Mouse (Mus musculus): ENCODE measurements at regions not wholly inside any gene's neighbourhood (a gene's known extent, or its start where the extent isn't known, plus 50 kb on each side); places are given as distances from the start of the nearest gene placed in this dataset.

DNA sequence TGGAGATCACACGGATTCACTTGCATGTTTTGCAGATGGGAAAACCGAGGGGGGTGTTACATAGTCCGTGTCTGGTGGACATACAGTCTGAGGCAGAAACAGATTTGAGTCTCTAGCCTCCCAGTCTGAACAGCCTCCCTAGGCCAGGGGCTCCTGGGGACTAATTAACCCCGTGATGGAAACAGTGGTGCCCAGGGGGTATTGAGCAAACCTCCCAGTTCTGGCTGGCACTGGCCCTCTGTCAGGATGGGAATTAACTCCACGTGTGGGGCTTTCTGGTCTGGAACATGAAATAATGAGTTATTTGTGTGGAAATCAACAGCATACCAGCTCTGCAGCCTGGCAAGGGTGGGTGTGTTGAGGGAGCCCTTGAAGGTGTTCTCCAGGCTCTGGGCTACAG lies 79.9 kb upstream of the Nek6 start:
- Histone ChIP-seq H3K36me3 (replicated peaks) (no peaks in the 10 kb centered on the region), H3K4me3 (ENCODE audit: low read depth, low read length) (no peak overlapping the region), H3K9me3 (replicated peaks) (no peaks in the 10 kb centered on the region; the same call in 1 of the 2 replicates), H3K27me3 (ENCODE audit: insufficient read depth, low read length) (peaks cover 37% of the 10 kb centered on the region), H3K4me1 (ENCODE audit: insufficient read depth, low read depth, low read length) (peaks cover 16% of the 10 kb centered on the region)
- DNase-seq (ENCODE audit: low spot score) = no peak
- no peak for TF ChIP-seq GATA1 (IDR thresholded peaks at IDR 0.05; ENCODE audit: borderline replicate concordance, low read length)
- TF ChIP-seq GATA2 (IDR thresholded peaks at IDR 0.05; ENCODE audit: borderline replicate concordance, low read depth, low read length) = no peak
- no peak for TF ChIP-seq POLR2AphosphoS5 (IDR thresholded peaks at IDR 0.05; ENCODE audit: insufficient replicate concordance, low read depth, low read length)
- TF ChIP-seq CTCF (IDR thresholded peaks at IDR 0.05; ENCODE audit: low read depth, low read length) = no peak
- no peak for TF ChIP-seq TAL1 (conservative IDR thresholded peaks at IDR 0.05; ENCODE audit: low read depth, low read length)
- no peak for ATAC-seq (ENCODE audit: extremely low read depth, insufficient number of reproducible peaks, low FRiP score, poor library complexity, severe bottlenecking)

DNA sequence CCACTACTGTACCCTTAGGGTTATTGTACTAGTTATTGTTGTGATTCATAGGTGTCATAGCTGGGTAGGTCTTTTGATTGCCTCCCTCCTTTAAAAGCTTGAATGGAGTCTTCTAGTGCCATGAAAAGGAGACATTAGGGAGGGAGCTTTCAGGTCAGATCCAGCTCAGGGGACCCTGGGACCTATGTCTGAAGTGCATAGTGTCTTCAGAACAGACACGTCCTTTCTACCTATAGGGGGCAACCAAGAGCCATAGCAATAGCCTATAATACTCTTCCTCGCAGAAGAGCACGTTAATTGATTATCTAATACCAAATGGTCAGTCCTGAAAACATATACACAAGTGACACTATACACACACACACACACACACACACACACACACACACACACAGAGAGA lies 77.7 kb upstream of the Nek6 start:
- DNase-seq (ENCODE audit: low spot score) (no peak), ATAC-seq (ENCODE audit: extremely low read depth, insufficient number of reproducible peaks, low FRiP score, poor library complexity, severe bottlenecking) (no peak)
- Histone ChIP-seq H3K36me3 (replicated peaks) (no peaks in the 10 kb centered on the region), H3K27me3 (ENCODE audit: insufficient read depth, low read length) (peaks cover 29% of the 10 kb centered on the region), H3K4me3 (ENCODE audit: low read depth, low read length) (no peak overlapping the region), H3K9me3 (replicated peaks) (no peaks in the 10 kb centered on the region), H3K4me1 (ENCODE audit: insufficient read depth, low read depth, low read length) (peaks cover 16% of the 10 kb centered on the region)
- TF ChIP-seq GATA1 (IDR thresholded peaks at IDR 0.05; ENCODE audit: borderline replicate concordance, low read length) (no peak), CTCF (IDR thresholded peaks at IDR 0.05; ENCODE audit: low read depth, low read length) (peak; percentile 83)

DNA sequence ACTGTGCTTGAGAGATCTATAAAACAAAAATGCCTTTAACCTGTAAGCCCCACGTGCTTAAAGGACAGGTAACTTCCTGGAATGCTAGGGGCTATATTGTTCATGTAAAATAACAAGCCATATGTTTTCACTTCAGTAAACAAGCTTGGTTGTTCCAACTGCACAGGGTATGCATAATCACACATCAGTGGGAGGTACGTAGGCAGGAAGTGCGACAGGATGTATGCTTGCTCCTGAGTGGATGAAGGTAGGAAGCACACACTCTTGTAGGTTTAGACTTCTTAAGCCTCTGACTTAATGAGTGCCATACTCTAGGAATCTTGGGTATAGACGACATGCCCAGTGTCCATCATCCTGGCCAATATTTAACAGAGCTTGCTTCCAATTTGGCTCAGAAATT lies 74.7 kb upstream of the Nek6 start:
- ATAC-seq (ENCODE audit: extremely low read depth, insufficient number of reproducible peaks, low FRiP score, poor library complexity, severe bottlenecking) = no peak
- Histone ChIP-seq H3K4me1 (ENCODE audit: insufficient read depth, low read depth, low read length) (peaks cover 14% of the 10 kb centered on the region), H3K27me3 (ENCODE audit: insufficient read depth, low read length) (peaks cover 17% of the 10 kb centered on the region), H3K4me3 (ENCODE audit: low read depth, low read length) (no peak overlapping the region), H3K9me3 (replicated peaks) (no peaks in the 10 kb centered on the region), H3K36me3 (replicated peaks) (no peaks in the 10 kb centered on the region)
- no peak for DNase-seq (ENCODE audit: low spot score)
- TF ChIP-seq CTCF (IDR thresholded peaks at IDR 0.05; ENCODE audit: low read depth, low read length) (no peak), POLR2AphosphoS5 (IDR thresholded peaks at IDR 0.05; ENCODE audit: insufficient replicate concordance, low read depth, low read length) (no peak), TAL1 (conservative IDR thresholded peaks at IDR 0.05; ENCODE audit: low read depth, low read length) (no peak), GATA1 (IDR thresholded peaks at IDR 0.05; ENCODE audit: borderline replicate concordance, low read length) (no peak), GATA2 (IDR thresholded peaks at IDR 0.05; ENCODE audit: borderline replicate concordance, low read depth, low read length) (no peak)

DNA sequence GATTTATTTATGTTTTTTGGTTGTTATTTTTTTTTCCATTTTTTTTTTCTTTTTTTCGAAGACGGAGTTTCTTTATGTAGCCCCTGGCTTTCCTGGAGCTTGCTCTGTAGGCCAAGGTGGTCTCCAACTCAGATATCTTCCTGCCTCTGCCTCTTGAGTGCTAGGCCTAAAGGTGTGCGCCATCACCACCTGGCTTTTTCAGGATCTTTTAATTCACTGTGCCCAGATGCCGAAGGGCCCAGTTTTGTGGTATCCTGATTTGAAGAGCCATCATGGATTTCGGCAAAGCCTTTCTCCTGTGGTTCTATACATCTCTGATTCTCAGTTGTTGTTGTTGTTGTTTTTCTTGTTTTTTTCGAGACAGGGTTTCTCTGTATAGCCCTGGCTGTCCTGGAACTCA lies 72.3 kb upstream of the Nek6 start:
- H3K4me1 ChIP-seq (ENCODE audit: insufficient read depth, low read depth, low read length) = peaks cover 14% of the 10 kb centered on the region
- H3K27me3 ChIP-seq (ENCODE audit: insufficient read depth, low read length) = peaks cover 5% of the 10 kb centered on the region; the same call in 1 of the 2 replicates
- no peaks in the 10 kb centered on the region for H3K36me3 ChIP-seq (replicated peaks)
- TF ChIP-seq GATA1 (IDR thresholded peaks at IDR 0.05; ENCODE audit: borderline replicate concordance, low read length) (no peak), CTCF (IDR thresholded peaks at IDR 0.05; ENCODE audit: low read depth, low read length) (no peak), GATA2 (IDR thresholded peaks at IDR 0.05; ENCODE audit: borderline replicate concordance, low read depth, low read length) (no peak), POLR2AphosphoS5 (IDR thresholded peaks at IDR 0.05; ENCODE audit: insufficient replicate concordance, low read depth, low read length) (no peak), TAL1 (conservative IDR thresholded peaks at IDR 0.05; ENCODE audit: low read depth, low read length) (no peak)
- DNase-seq (ENCODE audit: low spot score) (no peak), ATAC-seq (ENCODE audit: extremely low read depth, insufficient number of reproducible peaks, low FRiP score, poor library complexity, severe bottlenecking) (no peak)
- H3K9me3 ChIP-seq (replicated peaks) = no peaks in the 10 kb centered on the region
- no peak overlapping the region for H3K4me3 ChIP-seq (ENCODE audit: low read depth, low read length)

DNA sequence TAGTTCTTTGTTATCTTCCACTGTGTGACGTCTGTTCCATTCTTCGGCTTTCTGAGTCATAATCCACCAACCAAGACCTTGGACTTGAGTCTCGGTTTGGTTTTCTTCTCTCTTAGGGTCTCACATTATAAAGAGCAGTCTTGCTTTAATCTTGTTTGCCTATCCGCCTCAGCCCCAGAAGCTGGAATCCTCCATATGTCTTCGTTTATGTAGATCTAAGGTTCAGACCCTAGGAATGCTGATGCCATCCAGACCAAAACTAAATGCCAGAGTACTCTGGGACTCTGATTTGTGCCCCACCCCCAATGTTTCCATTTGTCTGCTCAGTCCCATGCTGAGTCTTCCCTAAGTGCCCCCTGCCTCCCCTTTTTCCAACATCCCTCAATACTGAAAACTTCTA lies 71.5 kb upstream of the Nek6 start:
- ATAC-seq (ENCODE audit: extremely low read depth, insufficient number of reproducible peaks, low FRiP score, poor library complexity, severe bottlenecking) = no peak
- Histone ChIP-seq H3K27me3 (ENCODE audit: insufficient read depth, low read length) (peaks cover 5% of the 10 kb centered on the region; the same call in 1 of the 2 replicates), H3K36me3 (replicated peaks) (no peaks in the 10 kb centered on the region), H3K9me3 (replicated peaks) (no peaks in the 10 kb centered on the region), H3K4me1 (ENCODE audit: insufficient read depth, low read depth, low read length) (peaks cover 7% of the 10 kb centered on the region), H3K4me3 (ENCODE audit: low read depth, low read length) (no peak overlapping the region)
- DNase-seq (ENCODE audit: low spot score) = no peak
- TF ChIP-seq GATA2 (IDR thresholded peaks at IDR 0.05; ENCODE audit: borderline replicate concordance, low read depth, low read length) = no peak
- TF ChIP-seq GATA1 (IDR thresholded peaks at IDR 0.05; ENCODE audit: borderline replicate concordance, low read length) = no peak
- no peak for TF ChIP-seq POLR2AphosphoS5 (IDR thresholded peaks at IDR 0.05; ENCODE audit: insufficient replicate concordance, low read depth, low read length)
- no peak for TF ChIP-seq CTCF (IDR thresholded peaks at IDR 0.05; ENCODE audit: low read depth, low read length)
- no peak for TF ChIP-seq TAL1 (conservative IDR thresholded peaks at IDR 0.05; ENCODE audit: low read depth, low read length)

DNA sequence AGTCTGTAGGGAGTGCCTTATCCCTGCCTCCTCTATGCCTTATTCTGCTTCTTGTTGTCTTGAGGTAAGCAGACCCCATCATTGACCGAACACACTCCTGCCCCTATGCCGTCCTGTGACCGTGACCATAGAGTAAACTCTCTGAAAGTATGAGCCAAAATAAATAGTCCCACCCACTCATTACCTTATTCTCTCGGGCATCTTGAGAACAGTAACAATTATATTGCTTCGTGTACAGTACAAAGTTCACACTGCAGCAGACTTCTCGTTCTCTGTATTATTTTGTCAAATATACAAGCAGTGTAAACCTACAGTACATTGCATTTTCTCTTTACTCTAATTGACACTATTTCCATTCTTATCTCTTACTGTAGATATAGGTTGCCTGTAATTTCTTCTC lies 62.4 kb upstream of the Nek6 start:
- no peak for TF ChIP-seq POLR2AphosphoS5 (IDR thresholded peaks at IDR 0.05; ENCODE audit: insufficient replicate concordance, low read depth, low read length)
- no peak for TF ChIP-seq GATA2 (IDR thresholded peaks at IDR 0.05; ENCODE audit: borderline replicate concordance, low read depth, low read length)
- no peak for TF ChIP-seq CTCF (IDR thresholded peaks at IDR 0.05; ENCODE audit: low read depth, low read length)
- TF ChIP-seq GATA1 (IDR thresholded peaks at IDR 0.05; ENCODE audit: borderline replicate concordance, low read length) = no peak
- no peak for TF ChIP-seq TAL1 (conservative IDR thresholded peaks at IDR 0.05; ENCODE audit: low read depth, low read length)
- DNase-seq (ENCODE audit: low spot score) (no peak), ATAC-seq (ENCODE audit: extremely low read depth, insufficient number of reproducible peaks, low FRiP score, poor library complexity, severe bottlenecking) (no peak)
- Histone ChIP-seq H3K4me1 (ENCODE audit: insufficient read depth, low read depth, low read length) (peaks cover 12% of the 10 kb centered on the region), H3K36me3 (replicated peaks) (no peaks in the 10 kb centered on the region), H3K9me3 (replicated peaks) (no peaks in the 10 kb centered on the region), H3K27me3 (ENCODE audit: insufficient read depth, low read length) (peaks cover 8% of the 10 kb centered on the region; the same call in 1 of the 2 replicates), H3K4me3 (ENCODE audit: low read depth, low read length) (no peak overlapping the region)

DNA sequence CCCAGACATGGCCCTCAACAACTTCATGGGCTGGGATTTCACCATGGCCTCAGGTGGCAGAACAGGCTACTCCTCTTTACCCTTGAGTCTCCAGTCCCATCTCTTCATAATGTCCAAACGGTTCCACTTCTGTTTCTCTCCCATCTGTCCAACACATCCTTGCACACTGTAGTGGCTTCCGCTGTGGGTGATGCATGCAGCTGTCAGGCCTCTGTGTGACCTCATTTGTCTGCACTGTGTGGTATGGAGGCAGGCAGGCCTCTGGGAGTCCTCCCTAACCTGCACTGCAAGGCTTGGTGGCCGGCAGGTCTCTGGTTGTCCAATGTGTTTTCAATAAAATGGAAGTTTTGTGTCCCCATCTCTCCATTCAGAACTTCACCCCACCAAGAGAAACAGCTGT lies 54.9 kb upstream of the Nek6 start:
- Histone ChIP-seq H3K27me3 (ENCODE audit: insufficient read depth, low read length) (peaks cover 11% of the 10 kb centered on the region; the same call in 1 of the 2 replicates), H3K9me3 (replicated peaks) (no peaks in the 10 kb centered on the region), H3K36me3 (replicated peaks) (no peaks in the 10 kb centered on the region), H3K4me3 (ENCODE audit: low read depth, low read length) (no peak overlapping the region), H3K4me1 (ENCODE audit: insufficient read depth, low read depth, low read length) (peaks cover 27% of the 10 kb centered on the region)
- TF ChIP-seq POLR2AphosphoS5 (IDR thresholded peaks at IDR 0.05; ENCODE audit: insufficient replicate concordance, low read depth, low read length) (no peak), TAL1 (conservative IDR thresholded peaks at IDR 0.05; ENCODE audit: low read depth, low read length) (no peak), GATA2 (IDR thresholded peaks at IDR 0.05; ENCODE audit: borderline replicate concordance, low read depth, low read length) (no peak), CTCF (IDR thresholded peaks at IDR 0.05; ENCODE audit: low read depth, low read length) (no peak), GATA1 (IDR thresholded peaks at IDR 0.05; ENCODE audit: borderline replicate concordance, low read length) (no peak)
- no peak for DNase-seq (ENCODE audit: low spot score)
- no peak for ATAC-seq (ENCODE audit: extremely low read depth, insufficient number of reproducible peaks, low FRiP score, poor library complexity, severe bottlenecking)
